Mouse (Mus musculus): ENCODE measurements around the gene Dclk1.

- TF ChIP-seq USF1 (IDR thresholded peaks at IDR 0.05; ENCODE audit: low read depth) (no peak), CTCF (IDR thresholded peaks at IDR 0.05; ENCODE audit: control insufficient read depth, insufficient read depth, insufficient read length) (no peak), MAX (IDR thresholded peaks at IDR 0.05) (no peak)
Observed at GRCm38 (mm10) chr3:55378591-55378990, 136.4 kb downstream of the Dclk1 start.
